Mouse (Mus musculus) kidney, postnatal 0 days (tissue): ENCODE results near the gene Tbck. TPM values are rescaled to one million over a fixed set of nuclear protein-coding genes. Genes with fewer than 3 reads are reported as not detected.

Experiments used
- ATAC-seq: fragments of 200-750 bp; cut with Nextera tagmentation; replicated peaks from 2 replicates; pipeline ENCODE4 v1.8.0; 2017; ENCODE audit warnings: low read depth, moderate number of reproducible peaks, moderate TSS enrichment, moderate library complexity; ENCODE audit not compliant: low FRiP score
- DNase-seq: peaks from one replicate; pipeline ENCODE4 v3.0.0-alpha.2; 2016; ENCODE audit warnings: low spot score
- H3K27ac ChIP-seq: fragments of 300-500 bp; sonication (generic); 2 replicates; pipeline ENCODE4 v1.5.1; 2014; ENCODE audit warnings: mild to moderate bottlenecking
- H3K27me3 ChIP-seq: fragments of 300-500 bp; sonication (generic); 2 replicates; pipeline ENCODE4 v1.6.1; 2014; ENCODE audit warnings: low read length, mixed read lengths; ENCODE audit not compliant: insufficient read depth
- H3K36me3 ChIP-seq: fragments of 300-500 bp; sonication (generic); 2 replicates; pipeline ENCODE4 v1.6.1; 2014; ENCODE audit warnings: low read length, mixed read lengths; ENCODE audit not compliant: insufficient read depth
- H3K4me1 ChIP-seq: fragments of 300-500 bp; sonication (generic); replicated peaks from 2 replicates; pipeline ENCODE4 v1.6.1; 2014; ENCODE audit warnings: antibody characterized with exemption, low read length, mixed read lengths; ENCODE audit not compliant: insufficient read depth
- H3K4me2 ChIP-seq: fragments of 300-500 bp; sonication (generic); 2 replicates; pipeline ENCODE4 v1.6.1; 2014; ENCODE audit warnings: mild to moderate bottlenecking, low read length, moderate library complexity, mixed read lengths
- H3K4me3 ChIP-seq: fragments of 300-500 bp; sonication (generic); replicated peaks from 2 replicates; pipeline ENCODE4 v1.5.1; 2014; ENCODE audit warnings: low read depth, low read length
- H3K9ac ChIP-seq: fragments of 300-500 bp; sonication (generic); 2 replicates; pipeline ENCODE4 v1.6.1; 2014; ENCODE audit warnings: low read depth, low read length
- H3K9me3 ChIP-seq: fragments of 300-500 bp; sonication (generic); replicated peaks from 2 replicates; pipeline ENCODE4 v1.6.1; 2016; ENCODE audit warnings: low read length, inconsistent platforms, mixed read lengths
- CTCF ChIP-seq: IDR thresholded peaks from 2 replicates; pipeline ENCODE4 v1.5.1; 2016; ENCODE audit warnings: antibody characterized with exemption, low read depth, mild to moderate bottlenecking, moderate library complexity
- WGBS: fragments of 180-500 bp; shearing (Covaris S2); extraction: QIAGEN DNeasy Blood & Tissue Kit; methylation state at CpG from one replicate; pipeline ENCODE4 v1.1.7; 2014; 5-methylcytosine and 5-hydroxymethylcytosine counted together
- polyA plus RNA-seq: library from polyadenylated mRNA; unstranded; fragments of >200 nt; fragmentation: Nextera tagmentation; extraction: Ambion mirVana; gene quantifications from 2 replicates; pipeline ENCODE4 v1.2.1, GENCODE M21; 2015

The Tbck gene
- polyA plus RNA-seq, 1 experiment from 2014 or later = 19.6 TPM

DNA sequence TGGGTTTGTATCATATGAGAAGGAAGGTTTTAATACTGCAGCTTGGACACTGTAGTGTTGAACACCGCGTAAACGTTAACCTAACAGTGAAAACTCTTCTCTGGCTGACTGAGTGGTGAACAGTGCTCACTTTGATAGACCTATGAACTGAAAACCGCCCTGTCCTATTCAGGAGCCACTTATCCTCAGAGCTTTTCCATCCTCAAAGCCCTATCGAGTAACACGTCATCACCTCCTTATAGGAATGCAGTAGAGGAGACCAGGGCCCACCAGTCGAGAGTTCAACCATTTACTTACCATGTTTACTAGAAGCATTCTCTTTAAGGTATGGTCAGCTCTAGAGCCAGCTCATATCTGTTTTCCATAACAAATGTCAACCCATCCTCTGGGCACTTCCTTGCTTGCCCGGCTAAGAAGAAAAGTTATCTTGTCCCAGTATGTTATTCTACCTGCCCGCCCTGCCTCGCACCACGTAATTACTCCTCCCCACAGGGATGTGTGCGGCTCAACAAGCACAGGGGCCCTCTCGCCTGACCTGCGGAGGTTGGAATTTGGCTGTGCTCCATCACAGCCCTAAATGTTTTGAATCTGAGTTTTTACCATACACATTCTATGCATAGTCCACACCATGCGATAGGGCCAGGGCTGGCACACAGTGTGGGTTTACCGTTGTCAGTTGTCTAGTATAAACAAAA, 147.4 kb downstream of the Tbck start:
- no peak overlapping the region for H3K4me2 ChIP-seq
- H3K27ac ChIP-seq = no peak overlapping the region
- TF ChIP-seq CTCF = no peak
- H3K9me3 ChIP-seq = no peaks in the 10 kb centered on the region
- ATAC-seq = no peak
- H3K36me3 ChIP-seq = no peaks in the 10 kb centered on the region
- H3K4me1 ChIP-seq = no peaks in the 10 kb centered on the region
- H3K4me3 ChIP-seq = no peak overlapping the region
- no peaks in the 10 kb centered on the region for H3K27me3 ChIP-seq
- no peak for DNase-seq
- H3K9ac ChIP-seq = no peak overlapping the region
- WGBS = 78% methylated on average over 16 of the region's 16 CpGs

DNA sequence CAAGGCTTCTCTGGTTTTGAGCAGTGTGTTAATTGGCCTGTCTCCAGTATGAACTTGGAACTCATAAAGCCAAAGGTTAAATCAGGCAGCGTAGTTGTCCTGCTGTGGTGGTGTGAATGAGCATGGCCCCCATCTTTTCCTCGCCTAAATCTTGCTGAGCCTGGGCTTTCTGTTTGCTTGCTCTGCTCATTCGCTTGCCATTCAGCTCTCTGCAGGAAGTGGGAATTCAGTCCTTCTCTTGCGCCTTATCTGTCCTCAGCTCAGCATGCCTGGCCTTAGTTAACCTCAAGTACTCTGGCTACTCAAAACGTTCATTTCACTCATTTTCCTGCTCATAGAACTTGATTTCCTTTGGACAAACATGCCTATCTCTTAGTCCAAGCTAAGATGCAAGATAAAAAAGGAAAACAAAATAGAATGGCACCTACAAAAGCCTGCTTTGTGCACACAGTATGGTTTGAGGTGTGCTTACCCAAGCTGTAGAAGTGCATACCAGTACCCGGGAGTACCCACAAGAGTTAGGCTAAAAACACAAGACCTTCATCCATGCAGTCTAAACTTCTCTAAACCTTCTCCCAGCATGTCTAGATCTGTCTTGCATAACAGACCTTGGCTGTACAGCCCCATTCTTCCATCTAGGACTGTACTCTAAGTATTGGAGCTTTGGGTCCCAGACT, 151.3 kb downstream of the Tbck start:
- Histone ChIP-seq H3K9me3 (no peaks in the 10 kb centered on the region), H3K27me3 (no peaks in the 10 kb centered on the region), H3K9ac (no peak overlapping the region), H3K27ac (no peak overlapping the region), H3K36me3 (0 out of 2 replicates have a peak, but pooled peaks cover 5% of the 10 kb centered on the region), H3K4me3 (no peak overlapping the region), H3K4me1 (no peaks in the 10 kb centered on the region), H3K4me2 (no peak overlapping the region)
- ATAC-seq (no peak), DNase-seq (no peak)
- TF ChIP-seq CTCF = no peak
- WGBS = 82% methylated on average over 6 of the region's 6 CpGs

DNA sequence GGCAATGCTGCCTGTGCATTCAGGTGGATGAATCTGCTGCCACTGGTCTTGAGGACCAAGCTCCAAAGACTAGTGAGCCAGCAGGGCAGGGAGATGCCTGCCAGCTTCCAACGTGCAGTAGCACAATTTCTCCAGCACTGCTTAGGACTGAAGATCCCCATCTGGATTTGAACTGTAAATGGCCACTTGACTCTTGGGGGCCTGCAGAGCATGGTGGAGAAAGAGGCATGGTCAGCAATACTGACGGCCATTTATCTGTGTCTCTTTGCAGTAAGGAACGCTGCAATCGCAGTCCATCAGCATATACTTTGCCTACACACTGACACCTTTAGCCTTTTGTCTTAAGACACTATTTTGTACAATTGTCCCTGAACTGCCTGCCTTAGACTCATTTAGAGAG, 153.2 kb downstream of the Tbck start:
- Histone ChIP-seq H3K27ac (no peak overlapping the region), H3K4me2 (no peak overlapping the region), H3K4me1 (no peaks in the 10 kb centered on the region), H3K9me3 (no peaks in the 10 kb centered on the region), H3K27me3 (no peaks in the 10 kb centered on the region), H3K9ac (no peak overlapping the region), H3K4me3 (no peak overlapping the region), H3K36me3 (0 out of 2 replicates have a peak, but pooled peaks cover 5% of the 10 kb centered on the region)
- DNase-seq (no peak), ATAC-seq (no peak)
- 90% methylated on average over 4 of the region's 4 CpGs for WGBS
- TF ChIP-seq CTCF = no peak

DNA sequence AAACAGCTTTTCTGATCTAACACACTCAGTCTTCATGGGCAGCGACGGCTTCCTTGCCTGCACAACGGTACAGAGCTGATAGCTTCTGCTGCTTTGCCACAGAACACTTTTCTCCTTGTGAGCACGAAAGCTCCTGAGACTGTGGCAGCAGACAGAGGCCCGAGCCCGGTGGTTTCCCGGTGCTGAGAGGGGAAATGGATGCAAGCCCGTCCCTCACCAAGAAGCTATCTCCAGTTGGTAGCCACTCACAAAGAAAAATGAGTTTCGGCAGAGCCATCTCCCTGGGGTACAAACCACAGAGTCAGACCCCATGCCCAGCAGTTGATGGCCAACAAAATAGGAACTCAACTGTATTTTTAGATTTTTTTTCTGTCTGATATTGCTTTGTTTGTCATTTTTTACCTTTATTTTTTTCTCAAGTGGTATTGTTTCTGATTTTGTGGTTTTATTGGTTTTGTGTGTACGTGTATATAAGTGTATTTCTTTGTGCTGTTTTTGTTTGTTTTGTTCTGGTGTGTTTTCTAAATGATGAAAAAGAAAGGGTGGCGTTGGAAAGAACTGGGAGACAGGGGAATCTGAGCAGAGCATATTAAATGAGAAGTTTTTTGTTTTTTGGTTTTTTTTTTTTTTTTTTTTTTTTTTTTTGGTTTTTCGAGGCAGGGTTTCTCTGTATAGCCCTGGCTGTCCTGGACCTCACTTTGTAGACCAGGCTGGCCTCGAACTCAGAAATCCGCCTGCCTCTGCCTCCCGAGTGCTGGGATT, 154.9 kb downstream of the Tbck start:
- no peaks in the 10 kb centered on the region for H3K9me3 ChIP-seq
- 0 out of 2 replicates have a peak, but pooled peaks cover 5% of the 10 kb centered on the region for H3K36me3 ChIP-seq
- no peaks in the 10 kb centered on the region for H3K27me3 ChIP-seq
- no peak overlapping the region for H3K4me3 ChIP-seq
- TF ChIP-seq CTCF = no peak
- H3K4me1 ChIP-seq = no peaks in the 10 kb centered on the region
- H3K9ac ChIP-seq = no peak overlapping the region
- ATAC-seq (no peak), DNase-seq (no peak)
- no peak overlapping the region for H3K27ac ChIP-seq
- H3K4me2 ChIP-seq = no peak overlapping the region
- WGBS = 95% methylated on average over 15 of the region's 15 CpGs

DNA sequence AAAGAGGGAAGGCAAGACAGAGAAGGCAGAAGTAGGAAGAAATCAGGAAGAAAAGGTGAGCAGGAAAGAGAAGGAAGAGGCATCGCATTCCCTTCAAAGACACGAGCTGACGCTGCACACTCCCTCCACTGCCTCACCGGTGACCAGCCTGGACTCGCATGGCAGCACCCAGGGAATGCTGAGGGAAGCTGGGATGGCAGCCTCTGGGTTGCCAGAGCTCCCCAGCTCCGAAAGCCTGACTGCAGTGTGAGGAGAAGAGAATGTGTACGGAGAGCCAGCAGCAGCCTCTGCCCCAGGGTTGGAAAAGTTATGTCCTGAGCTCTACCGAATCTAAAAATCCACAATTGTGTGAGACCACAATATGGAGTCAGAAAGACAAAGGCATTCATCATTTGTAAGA, 155.6 kb downstream of the Tbck start:
- H3K36me3 ChIP-seq = 0 out of 2 replicates have a peak, but pooled peaks cover 5% of the 10 kb centered on the region
- no peaks in the 10 kb centered on the region for H3K27me3 ChIP-seq
- no peaks in the 10 kb centered on the region for H3K4me1 ChIP-seq
- no peak overlapping the region for H3K9ac ChIP-seq
- no peak overlapping the region for H3K4me2 ChIP-seq
- no peak overlapping the region for H3K4me3 ChIP-seq
- TF ChIP-seq CTCF = no peak
- peak; percentile 64 for DNase-seq
- 55% methylated on average over 8 of the region's 8 CpGs for WGBS
- H3K9me3 ChIP-seq = no peaks in the 10 kb centered on the region
- no peak overlapping the region; the same call in 1 of the 2 replicates for H3K27ac ChIP-seq
- ATAC-seq = peak; percentile 86

DNA sequence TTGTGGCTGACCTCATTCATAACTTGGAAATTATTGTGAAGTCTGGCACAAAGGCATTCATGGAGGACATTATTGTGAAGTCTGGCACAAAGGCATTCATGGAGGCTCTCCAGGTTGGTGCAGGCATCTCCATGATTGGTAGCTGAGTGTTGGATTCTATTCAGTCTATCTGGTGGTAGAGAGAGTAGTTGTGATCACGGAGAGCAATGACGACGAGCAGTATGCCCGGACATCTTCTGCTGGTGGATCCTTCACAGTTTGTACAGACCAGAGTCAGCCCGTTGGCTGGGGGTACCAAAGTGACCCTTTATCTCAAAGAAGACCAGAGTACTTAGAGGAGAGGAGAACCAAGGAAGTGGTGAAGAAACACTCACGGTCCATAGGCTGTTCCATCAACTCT, 158.7 kb downstream of the Tbck start:
- H3K4me1 ChIP-seq = no peaks in the 10 kb centered on the region
- H3K27ac ChIP-seq = no peak overlapping the region
- no peaks in the 10 kb centered on the region for H3K9me3 ChIP-seq
- 93% methylated on average over 6 of the region's 6 CpGs for WGBS
- no peak overlapping the region for H3K4me2 ChIP-seq
- 0 out of 2 replicates have a peak, but pooled peaks cover 5% of the 10 kb centered on the region for H3K36me3 ChIP-seq
- no peak overlapping the region for H3K9ac ChIP-seq
- ATAC-seq (no peak), DNase-seq (no peak)
- TF ChIP-seq CTCF = no peak
- H3K4me3 ChIP-seq = no peak overlapping the region
- no peaks in the 10 kb centered on the region for H3K27me3 ChIP-seq
